Mouse (Mus musculus): ENCODE data around the gene Trip4.

GRCm38 (mm10) chr9:65909301-65909801, 757 bp upstream of the Trip4 start:
- TF ChIP-seq CTCF (IDR thresholded peaks at IDR 0.05; ENCODE audit: control insufficient read depth, insufficient read depth, insufficient replicate concordance, low read depth, low read length) (no peak; the same call in 1 of the 2 replicates), POLR2A (IDR thresholded peaks at IDR 0.05; ENCODE audit: control insufficient read depth, low read depth, low read length) (no peak)
